Mouse (Mus musculus) layer of hippocampus, adult 8-10 months (tissue): ENCODE results near the gene Gm9046. TPM values are rescaled to one million over a fixed set of nuclear protein-coding genes. Genes with fewer than 3 reads are reported as not detected.
"Not testable (repeated sequence)": the region's sequence is repeated elsewhere in the genome, so short reads cannot be mapped to it uniquely, and the experiment has no call there.

Source experiments
- DNase-seq, 2 experiments: peaks; one replicate each; pipeline ENCODE4 v3.0.0; 2022; ENCODE audit warnings: low spot score in 2 of 2
- total RNA-seq, 4 experiments: library from RNA; stranded (reverse); gene quantifications; 2 replicates each; pipeline ENCODE4 v1.2.4; 2022

Gm9046 gene
- total RNA-seq: not detected

DNA sequence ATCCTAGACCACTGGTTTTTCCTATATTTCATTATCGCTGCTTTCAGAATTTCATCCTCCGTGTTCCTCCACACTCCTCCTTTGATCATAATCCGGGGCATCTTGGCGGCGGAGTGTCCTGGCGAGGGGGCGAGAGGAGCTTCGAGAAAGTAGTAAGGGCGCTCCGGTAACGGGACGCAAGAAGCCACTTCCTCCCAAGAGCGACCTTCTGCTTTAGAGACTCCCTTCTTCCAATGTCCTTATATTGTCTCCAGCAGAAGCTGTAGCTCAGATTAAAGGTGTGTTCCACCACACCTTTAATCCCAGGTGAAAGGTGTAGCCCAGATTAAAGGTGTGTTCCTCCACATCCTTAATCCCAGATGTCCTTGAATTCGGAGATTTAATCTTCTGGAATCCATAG, at the start of gene Gm9046:
Gm9046 (minus strand) TSS at position 101 of the 400 bp plus-strand sequence.
- not testable (repeated sequence) for DNase-seq

DNA sequence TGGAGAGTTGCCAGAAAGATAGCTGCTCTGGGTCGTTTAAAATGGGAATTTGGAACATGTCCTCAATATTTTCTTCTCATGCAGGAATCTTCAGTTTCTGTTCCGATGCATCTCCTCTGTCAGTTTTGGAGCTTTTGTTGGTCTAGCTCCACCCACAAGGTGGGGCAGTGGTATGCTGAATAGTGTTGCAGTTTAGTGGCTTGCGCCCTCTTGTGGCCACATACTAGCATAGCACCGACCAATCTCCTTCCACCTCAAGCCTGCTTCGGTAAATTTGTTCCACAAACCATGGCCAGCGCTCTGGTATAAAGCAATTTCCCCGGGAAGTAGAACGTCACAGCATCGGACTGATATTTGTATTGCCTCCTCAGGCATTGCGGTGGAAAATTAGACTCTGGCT, 27.4 kb upstream of the Gm9046 start:
- peak; percentile 71 to 85 for DNase-seq

DNA sequence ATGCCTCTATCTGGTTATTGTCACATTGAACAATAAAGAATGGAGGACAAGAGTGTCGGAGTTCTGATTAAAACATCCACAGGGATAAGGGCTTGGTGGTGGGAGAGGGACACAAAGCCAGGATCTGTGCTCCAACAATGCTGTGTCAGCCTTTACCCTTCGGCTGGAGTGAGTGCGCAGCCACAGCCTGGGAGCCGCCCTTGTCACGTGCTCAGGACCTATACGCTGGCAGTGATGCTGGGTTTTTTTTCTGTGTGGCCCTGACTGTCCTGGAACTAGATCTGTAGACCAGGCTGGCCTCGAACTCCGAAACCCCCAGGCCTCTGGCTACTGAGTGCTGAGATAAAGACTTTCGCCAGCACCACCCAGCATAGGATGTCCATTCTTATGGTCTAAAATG, 26.5 kb upstream of the Gm9046 start:
- DNase-seq: no peak

DNA sequence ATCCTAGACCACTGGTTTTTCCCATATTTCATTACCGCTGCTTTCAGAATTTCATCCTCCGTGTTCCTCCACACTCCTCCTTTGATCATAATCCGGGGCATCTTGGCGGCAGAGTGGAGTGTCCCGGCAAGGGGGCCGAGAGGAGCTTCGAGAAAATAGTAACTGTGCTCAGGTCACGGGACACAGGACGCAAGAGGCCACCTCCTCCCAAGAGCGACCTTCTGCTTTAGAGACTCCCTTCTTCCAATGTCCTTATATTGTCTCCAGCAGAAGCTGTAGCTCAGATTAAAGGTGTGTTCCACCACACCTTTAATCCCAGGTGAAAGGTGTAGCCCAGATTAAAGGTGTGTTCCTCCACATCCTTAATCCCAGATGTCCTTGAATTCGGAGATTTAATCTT, 10.9 kb upstream of the Gm9046 start, which contains the start of gene Gm9049:
Gm9049 (minus strand) TSS at position 101 of the 400 bp plus-strand sequence.
- DNase-seq: not testable (repeated sequence)

DNA sequence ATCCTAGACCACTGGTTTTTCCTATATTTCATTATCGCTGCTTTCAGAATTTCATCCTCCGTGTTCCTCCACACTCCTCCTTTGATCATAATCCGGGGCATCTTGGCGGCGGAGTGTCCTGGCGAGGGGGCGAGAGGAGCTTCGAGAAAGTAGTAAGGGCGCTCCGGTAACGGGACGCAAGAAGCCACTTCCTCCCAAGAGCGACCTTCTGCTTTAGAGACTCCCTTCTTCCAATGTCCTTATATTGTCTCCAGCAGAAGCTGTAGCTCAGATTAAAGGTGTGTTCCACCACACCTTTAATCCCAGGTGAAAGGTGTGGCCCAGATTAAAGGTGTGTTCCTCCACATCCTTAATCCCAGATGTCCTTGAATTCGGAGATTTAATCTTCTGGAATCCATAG, 5.5 kb upstream of the Gm9046 start, which contains the start of gene Gm9048:
Gm9048 (minus strand) TSS at position 101 of the 400 bp plus-strand sequence.
- not testable (repeated sequence) for DNase-seq

DNA sequence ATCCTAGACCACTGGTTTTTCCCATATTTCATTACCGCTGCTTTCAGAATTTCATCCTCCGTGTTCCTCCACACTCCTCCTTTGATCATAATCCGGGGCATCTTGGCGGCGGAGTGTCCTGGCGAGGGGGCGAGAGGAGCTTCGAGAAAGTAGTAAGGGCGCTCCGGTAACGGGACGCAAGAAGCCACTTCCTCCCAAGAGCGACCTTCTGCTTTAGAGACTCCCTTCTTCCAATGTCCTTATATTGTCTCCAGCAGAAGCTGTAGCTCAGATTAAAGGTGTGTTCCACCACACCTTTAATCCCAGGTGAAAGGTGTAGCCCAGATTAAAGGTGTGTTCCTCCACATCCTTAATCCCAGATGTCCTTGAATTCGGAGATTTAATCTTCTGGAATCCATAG, 5.3 kb downstream of the Gm9046 start, which contains the start of gene Gm9045:
Gm9045 (minus strand) TSS at position 101 of the 400 bp plus-strand sequence.
- DNase-seq: not testable (repeated sequence)

DNA sequence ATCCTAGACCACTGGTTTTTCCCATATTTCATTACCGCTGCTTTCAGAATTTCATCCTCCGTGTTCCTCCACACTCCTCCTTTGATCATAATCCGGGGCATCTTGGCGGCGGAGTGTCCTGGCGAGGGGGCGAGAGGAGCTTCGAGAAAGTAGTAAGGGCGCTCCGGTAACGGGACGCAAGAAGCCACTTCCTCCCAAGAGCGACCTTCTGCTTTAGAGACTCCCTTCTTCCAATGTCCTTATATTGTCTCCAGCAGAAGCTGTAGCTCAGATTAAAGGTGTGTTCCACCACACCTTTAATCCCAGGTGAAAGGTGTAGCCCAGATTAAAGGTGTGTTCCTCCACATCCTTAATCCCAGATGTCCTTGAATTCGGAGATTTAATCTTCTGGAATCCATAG, 10.7 kb downstream of the Gm9046 start, which contains the start of gene Gm9044:
Gm9044 (minus strand) TSS at position 101 of the 400 bp plus-strand sequence.
- DNase-seq: not testable (repeated sequence)

DNA sequence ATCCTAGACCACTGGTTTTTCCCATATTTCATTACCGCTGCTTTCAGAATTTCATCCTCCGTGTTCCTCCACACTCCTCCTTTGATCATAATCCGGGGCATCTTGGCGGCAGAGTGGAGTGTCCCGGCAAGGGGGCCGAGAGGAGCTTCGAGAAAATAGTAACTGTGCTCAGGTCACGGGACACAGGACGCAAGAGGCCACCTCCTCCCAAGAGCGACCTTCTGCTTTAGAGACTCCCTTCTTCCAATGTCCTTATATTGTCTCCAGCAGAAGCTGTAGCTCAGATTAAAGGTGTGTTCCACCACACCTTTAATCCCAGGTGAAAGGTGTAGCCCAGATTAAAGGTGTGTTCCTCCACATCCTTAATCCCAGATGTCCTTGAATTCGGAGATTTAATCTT, 16.2 kb downstream of the Gm9046 start, which contains the start of gene Gm9040:
Gm9040 (minus strand) TSS at position 101 of the 400 bp plus-strand sequence.
- not testable (repeated sequence) for DNase-seq

DNA sequence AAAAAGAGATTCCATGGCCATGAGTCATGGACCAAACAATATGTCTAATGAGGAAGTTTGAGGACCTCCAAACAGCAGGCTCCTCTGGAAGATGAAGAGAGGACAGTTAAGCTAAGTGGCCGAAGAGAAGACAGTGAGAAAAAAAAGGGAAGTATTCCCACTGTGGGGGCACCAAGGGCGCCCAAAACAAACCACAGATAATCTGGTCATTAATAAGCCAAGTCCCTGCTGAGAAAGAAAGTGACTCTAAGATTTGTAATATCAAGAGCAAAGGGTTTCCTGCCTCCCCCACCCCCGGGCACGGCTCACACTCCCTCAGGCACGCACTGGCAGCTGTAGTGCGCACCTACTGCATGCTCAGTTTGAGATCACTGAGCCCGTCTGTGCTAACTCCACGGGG, 24.0 kb downstream of the Gm9046 start:
- no peak for DNase-seq

DNA sequence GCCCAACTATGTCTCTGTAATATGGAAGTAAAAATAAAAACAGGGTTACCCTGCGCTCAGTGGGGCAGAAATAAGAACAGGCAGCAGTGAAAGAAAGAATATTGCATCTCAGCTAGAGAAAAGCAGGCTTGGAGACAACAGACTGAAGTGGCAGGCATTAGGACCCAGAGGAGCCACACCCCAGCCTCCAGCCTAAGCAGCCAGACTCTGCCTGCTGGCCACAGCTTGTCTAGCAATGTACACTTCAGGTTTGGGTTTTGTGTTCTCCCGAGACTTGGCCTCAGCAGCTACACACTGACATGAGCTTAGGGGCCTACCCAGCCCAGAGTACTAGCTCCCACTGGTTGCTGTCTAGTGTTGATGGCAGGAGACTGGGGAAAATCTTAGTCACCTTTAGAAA, 40.9 kb downstream of the Gm9046 start:
- not testable (repeated sequence) for DNase-seq

DNA sequence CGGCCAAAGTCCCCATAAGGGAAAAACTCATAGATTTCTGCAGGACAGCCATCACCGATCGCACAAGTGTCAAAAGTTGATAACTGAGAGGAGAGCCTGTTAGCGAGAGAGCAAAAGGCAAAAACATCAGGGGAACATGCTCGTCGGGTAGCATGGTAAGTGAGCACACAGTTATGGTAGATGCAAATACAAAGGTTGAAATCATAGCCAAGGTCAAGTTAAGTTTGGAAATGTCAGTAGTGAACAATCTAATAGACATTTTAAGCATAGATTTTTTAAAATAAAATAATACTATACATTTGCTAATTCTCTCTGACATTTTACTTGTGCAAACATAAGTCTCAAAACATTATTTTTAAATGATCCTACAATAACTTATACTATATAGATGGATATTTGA, 48.1 kb downstream of the Gm9046 start, which contains the start of gene Iltifb:
Iltifb (minus strand) TSS at position 101 of the 400 bp plus-strand sequence.
- no peak for DNase-seq

Other genes with a start within 250 kb of the Gm9046 start
- gene Mdm1, start 201.4 kb downstream of the Gm9046 start, total RNA-seq: 10 to 100 TPM in 3 of 4 experiments, 1 to 10 TPM in 1; 8.2 to 13.1 (median 10.8) TPM
- gene Il22, start 138.3 kb downstream of the Gm9046 start, total RNA-seq: not detected
- gene Gm32717, start 102.5 kb downstream of the Gm9046 start, total RNA-seq: under 1 TPM; 0.66 to 0.94 (median 0.78) TPM
- gene Gm32802, start 84.6 kb downstream of the Gm9046 start, total RNA-seq: under 1 TPM; 0.66 to 0.94 (median 0.78) TPM
- gene Iltifb, start 48.2 kb downstream of the Gm9046 start, total RNA-seq: not detected
- gene Gm9040, start 16.3 kb downstream of the Gm9046 start, total RNA-seq: not detected
- not detected for gene Gm9044, start 10.8 kb downstream of the Gm9046 start, total RNA-seq
- gene Gm9045, start 5.4 kb downstream of the Gm9046 start, total RNA-seq: not detected
- gene Gm9048, start 5.4 kb upstream of the Gm9046 start, total RNA-seq: not detected
- gene Gm9049, start 10.8 kb upstream of the Gm9046 start, total RNA-seq: not detected
- not detected for gene Ifng, start 97.8 kb upstream of the Gm9046 start, total RNA-seq